Mouse (Mus musculus) CH12.LX (cell line): Measurements from ENCODE around the gene Dlg1. TPM values are rescaled to one million over a fixed set of nuclear protein-coding genes. Genes with fewer than 3 reads are reported as not detected.

Experiments used
- DNase-seq: peaks from one replicate; pipeline ENCODE4 v3.0.0-alpha.2; 2013; ENCODE audit errors: extremely low read depth
- H3K27ac ChIP-seq: 2 replicates; pipeline ENCODE4 v1.5.1; 2012; ENCODE audit warnings: low read depth, mild to moderate bottlenecking, control low read depth, moderate library complexity; ENCODE audit not compliant: insufficient read depth
- H3K27me3 ChIP-seq: replicated peaks from 2 replicates; pipeline ENCODE3; 2012; ENCODE audit warnings: inconsistent platforms
- H3K36me3 ChIP-seq, 2 experiments: replicated peaks in 1 of 2; 2 replicates each; pipeline versions ENCODE3 to v1.6.1; 2012; ENCODE audit warnings: inconsistent platforms in 1 of 2, low read length in 1 of 2, mild to moderate bottlenecking in 1 of 2, mixed read lengths in 1 of 2, moderate library complexity in 1 of 2; ENCODE audit not compliant: control insufficient read depth in 1 of 2, insufficient read depth in 1 of 2
- H3K4me1 ChIP-seq, 2 experiments: 2 replicates each; pipeline ENCODE4 v1.6.1; 2012; ENCODE audit warnings: inconsistent platforms in 1 of 2, moderate library complexity in 1 of 2; ENCODE audit not compliant: insufficient read depth in 2 of 2, control insufficient read depth in 1 of 2
- H3K4me2 ChIP-seq: 2 replicates; pipeline ENCODE4 v1.6.1; 2012; ENCODE audit warnings: low read depth, mild to moderate bottlenecking, control low read depth; ENCODE audit not compliant: poor library complexity, insufficient read depth, severe bottlenecking
- H3K4me3 ChIP-seq, 3 experiments: fragments of 150-350 bp in 1 of 3; sonication (generic) in 1 of 3; replicated peaks in 1 of 3; 2 replicates each; pipeline versions ENCODE3 to v1.5.1; 2011 to 2012; ENCODE audit warnings: low read depth in 2 of 3, low read length in 2 of 3, mild to moderate bottlenecking in 2 of 3, moderate library complexity in 2 of 3, control low read depth in 1 of 3, improper control_type of control experiment in 1 of 3, inconsistent platforms in 1 of 3, mixed read lengths in 1 of 3; ENCODE audit not compliant: poor library complexity in 1 of 3
- H3K79me2 ChIP-seq: replicated peaks from 2 replicates; pipeline ENCODE4 v1.6.1; 2012; ENCODE audit warnings: mild to moderate bottlenecking, moderate library complexity; ENCODE audit not compliant: control insufficient read depth, poor library complexity, insufficient read depth, severe bottlenecking; ENCODE audit errors: extremely low read depth
- H3K9ac ChIP-seq: 2 replicates; pipeline ENCODE4 v1.6.1; 2012; ENCODE audit warnings: low read depth, mild to moderate bottlenecking, control low read depth, moderate library complexity; ENCODE audit not compliant: insufficient read depth
- H3K9me3 ChIP-seq: replicated peaks from 2 replicates; pipeline ENCODE3; 2012; ENCODE audit warnings: low read length, inconsistent platforms, mixed read lengths
- BHLHE40 ChIP-seq: IDR thresholded peaks from 2 replicates; pipeline ENCODE4 v1.6.1; 2011; ENCODE audit warnings: mild to moderate bottlenecking, low read depth, low read length, improper control_type of control experiment
- CHD1 ChIP-seq: IDR thresholded peaks from 2 replicates; pipeline ENCODE4 v1.6.1; 2012; ENCODE audit warnings: low read depth, low read length, improper control_type of control experiment, inconsistent platforms
- CTCF ChIP-seq, 2 experiments: IDR thresholded peaks in 1 of 2; conservative IDR thresholded peaks in 1 of 2; 2 replicates each; pipeline ENCODE4 v1.5.1; 2011 to 2012; ENCODE audit warnings: low read depth in 2 of 2, low read length in 2 of 2, improper control_type of control experiment in 1 of 2, inconsistent platforms in 1 of 2, mild to moderate bottlenecking in 1 of 2, moderate library complexity in 1 of 2
- ELF1 ChIP-seq: IDR thresholded peaks from 2 replicates; pipeline ENCODE4 v1.6.1; 2014; ENCODE audit warnings: low read depth, mild to moderate bottlenecking, inconsistent platforms, low read length, improper control_type of control experiment
- EP300 ChIP-seq: IDR thresholded peaks from 2 replicates; pipeline ENCODE4 v1.6.1; 2011; ENCODE audit warnings: low read length, improper control_type of control experiment
- GABPA ChIP-seq: IDR thresholded peaks from 2 replicates; pipeline ENCODE4 v1.6.1; 2012; ENCODE audit warnings: low read depth, low read length, improper control_type of control experiment, inconsistent platforms; ENCODE audit not compliant: insufficient replicate concordance
- HCFC1 ChIP-seq: IDR thresholded peaks from 2 replicates; pipeline ENCODE4 v1.6.1; 2012; ENCODE audit warnings: low read depth, mild to moderate bottlenecking, inconsistent platforms, low read length, improper control_type of control experiment
- IRF4 ChIP-seq: IDR thresholded peaks from 2 replicates; pipeline ENCODE4 v1.6.1; 2014; ENCODE audit warnings: low read depth, mild to moderate bottlenecking, inconsistent platforms, low read length, improper control_type of control experiment
- JUND ChIP-seq: conservative IDR thresholded peaks from 2 replicates; pipeline ENCODE4 v1.6.1; 2011; ENCODE audit warnings: low read depth, low read length, improper control_type of control experiment
- MAFK ChIP-seq: IDR thresholded peaks from 2 replicates; pipeline ENCODE4 v1.6.1; 2011; ENCODE audit warnings: low read length, improper control_type of control experiment; ENCODE audit not compliant: insufficient replicate concordance
- MAX ChIP-seq: IDR thresholded peaks from 2 replicates; pipeline ENCODE4 v1.6.1; 2011; ENCODE audit warnings: low read length, improper control_type of control experiment
- MAZ ChIP-seq: IDR thresholded peaks from 2 replicates; pipeline ENCODE4 v1.6.1; 2012; ENCODE audit warnings: low read depth, mild to moderate bottlenecking, inconsistent platforms, low read length, improper control_type of control experiment, moderate library complexity
- MEF2A ChIP-seq: IDR thresholded peaks from 2 replicates; pipeline ENCODE4 v1.6.1; 2014; ENCODE audit warnings: low read depth, mild to moderate bottlenecking, inconsistent platforms, low read length, improper control_type of control experiment, borderline replicate concordance
- MXI1 ChIP-seq: IDR thresholded peaks from 2 replicates; pipeline ENCODE4 v1.6.1; 2011; ENCODE audit warnings: mild to moderate bottlenecking, low read depth, low read length, improper control_type of control experiment
- NELFE ChIP-seq: IDR thresholded peaks from 2 replicates; pipeline ENCODE4 v1.6.1; 2011; ENCODE audit warnings: low read depth, low read length, improper control_type of control experiment
- NRF1 ChIP-seq: IDR thresholded peaks from 2 replicates; pipeline ENCODE4 v1.6.1; 2014; ENCODE audit warnings: low read depth, mild to moderate bottlenecking, inconsistent platforms, low read length, improper control_type of control experiment, moderate library complexity
- POLR2A ChIP-seq: IDR thresholded peaks from 2 replicates; pipeline ENCODE4 v1.6.1; 2011; ENCODE audit warnings: low read depth, mild to moderate bottlenecking, improper control_type of control experiment, low read length
- RAD21 ChIP-seq: IDR thresholded peaks from 2 replicates; pipeline ENCODE4 v1.6.1; 2011; ENCODE audit warnings: low read depth, mild to moderate bottlenecking, low read length, improper control_type of control experiment, moderate library complexity
- RCOR1 ChIP-seq: conservative IDR thresholded peaks from 2 replicates; pipeline ENCODE4 v1.6.1; 2012; ENCODE audit warnings: low read depth, mild to moderate bottlenecking, inconsistent platforms, low read length, improper control_type of control experiment
- TCF12 ChIP-seq: IDR thresholded peaks from 2 replicates; pipeline ENCODE4 v1.6.1; 2014; ENCODE audit warnings: low read depth, mild to moderate bottlenecking, inconsistent platforms, low read length, improper control_type of control experiment
- USF2 ChIP-seq: conservative IDR thresholded peaks from 2 replicates; pipeline ENCODE4 v1.6.1; 2011; ENCODE audit warnings: low read depth, low read length, improper control_type of control experiment
- ZC3H11A ChIP-seq: IDR thresholded peaks from 2 replicates; pipeline ENCODE4 v1.6.1; 2012; ENCODE audit warnings: low read depth, mild to moderate bottlenecking, inconsistent platforms, low read length, improper control_type of control experiment
- ZKSCAN1 ChIP-seq: IDR thresholded peaks from 2 replicates; pipeline ENCODE4 v1.6.1; 2012; ENCODE audit warnings: low read depth, inconsistent platforms, low read length, improper control_type of control experiment, borderline replicate concordance
- ZMIZ1 ChIP-seq: IDR thresholded peaks from 2 replicates; pipeline ENCODE4 v1.6.1; 2012; ENCODE audit warnings: low read depth, mild to moderate bottlenecking, inconsistent platforms, low read length, improper control_type of control experiment
- ZNF384 ChIP-seq: IDR thresholded peaks from 2 replicates; pipeline ENCODE4 v1.6.1; 2012; ENCODE audit warnings: low read depth, low read length, improper control_type of control experiment, inconsistent platforms
- dilution Hi-C: fragments of 300-500 bp; cut with MboI; formaldehyde crosslinking; loops from 2 replicates; pipeline ENCODE4 v1.14.3; 2020; ENCODE audit warnings: low sequenced_read_pairs; ENCODE audit not compliant: extremely low pct_unique_long_range_greater_than_20kb, extremely low pct_ligation_motif_present
- in situ Hi-C: fragments of 300-500 bp; cut with MboI; formaldehyde crosslinking; loops from 3 replicates; pipeline ENCODE4 v1.14.3; 2019; ENCODE audit warnings: low sequenced_read_pairs, low pct_ligation_motif_present, low pct_unique_long_range_greater_than_20kb, mixed read lengths
- polyA plus RNA-seq: library from polyadenylated mRNA; unstranded; fragments of >175 nt; gene quantifications from 2 replicates; pipeline ENCODE4 v1.2.1, GENCODE M21; 2012; ENCODE audit warnings: low read depth; ENCODE audit not compliant: insufficient read length
- total RNA-seq, 2 experiments: library from RNA; depleted of rRNA; stranded (reverse); fragments of 300-350 nt in 1 of 2; fragments of >200 nt in 1 of 2; gene quantifications; 2 replicates each; pipeline ENCODE4 v1.2.3; 2012 to 2014

The Dlg1 gene
- total and polyA plus RNA-seq, 3 experiments: 29.0 to 47.9 (median 37.4) TPM

- Histone ChIP-seq H3K9me3 (no peaks in the 10 kb centered on the region), H3K27ac (no peak overlapping the region), H3K27me3 (no peaks in the 10 kb centered on the region), H3K9ac (no peak overlapping the region), H3K79me2 (no peaks in the 10 kb centered on the region), H3K4me3 (no peak overlapping the region), H3K4me2 (no peak overlapping the region), H3K4me1 (peaks cover 0 to under 1% of the 10 kb centered on the region in 2 experiments; a peak in 1 of 4 replicates), H3K36me3 (no peaks in the 10 kb centered on the region)
- in situ Hi-C loops (no loop called here), dilution Hi-C loops (no loop called here)
- DNase-seq: no peak
- TF ChIP-seq CHD1: no peak
- TF ChIP-seq MAX: no peak
- TF ChIP-seq MAFK: no peak
- no peak for TF ChIP-seq ZMIZ1
- no peak for TF ChIP-seq NRF1
- no peak for TF ChIP-seq TCF12
- no peak for TF ChIP-seq ZKSCAN1
- no peak for TF ChIP-seq ELF1
- TF ChIP-seq MXI1: no peak
- no peak for TF ChIP-seq POLR2A
- no peak for TF ChIP-seq BHLHE40
- TF ChIP-seq HCFC1: no peak
- TF ChIP-seq ZC3H11A: no peak
- no peak for TF ChIP-seq JUND
- no peak for TF ChIP-seq IRF4
- no peak for TF ChIP-seq USF2
- TF ChIP-seq MAZ: no peak
- no peak for TF ChIP-seq RAD21
Observed at GRCm38 (mm10) chr16:31908959-31909358, 245.7 kb downstream of the Dlg1 start.

- Histone ChIP-seq H3K36me3 (no peaks in the 10 kb centered on the region), H3K4me2 (no peak overlapping the region), H3K4me3 (no peak overlapping the region), H3K4me1 (no peaks in the 10 kb centered on the region), H3K9ac (no peak overlapping the region), H3K27ac (no peak overlapping the region), H3K79me2 (no peaks in the 10 kb centered on the region), H3K27me3 (no peaks in the 10 kb centered on the region), H3K9me3 (no peaks in the 10 kb centered on the region)
- in situ Hi-C loops (no loop called here), dilution Hi-C loops (no loop called here)
- no peak for DNase-seq
- TF ChIP-seq ZMIZ1: no peak
- no peak for TF ChIP-seq NRF1
- no peak for TF ChIP-seq RAD21
- TF ChIP-seq MEF2A: no peak
- no peak for TF ChIP-seq BHLHE40
- no peak for TF ChIP-seq POLR2A
- no peak for TF ChIP-seq HCFC1
- no peak for TF ChIP-seq GABPA
- TF ChIP-seq ZNF384: no peak
- no peak for TF ChIP-seq RCOR1
- no peak for TF ChIP-seq EP300
- no peak for TF ChIP-seq MAFK
- TF ChIP-seq CTCF (conservative IDR thresholded peaks at IDR 0.05 in 1 of 2, IDR thresholded peaks at IDR 0.05 in 1 of 2; ENCODE audit: low read depth in 2 of 2, low read length in 2 of 2): no peak
- TF ChIP-seq JUND: no peak
- TF ChIP-seq MAZ: no peak
- TF ChIP-seq NELFE: no peak
- no peak for TF ChIP-seq TCF12
Observed at GRCm38 (mm10) chr16:31910281-31910847, 247.1 kb downstream of the Dlg1 start.
